Mouse (Mus musculus) hindbrain, embryonic 15.5 days (tissue): ENCODE data around the gene Iffo2. TPM values are rescaled to one million over a fixed set of nuclear protein-coding genes. Genes with fewer than 3 reads are reported as not detected.

Experiments used
- ATAC-seq: fragments of 200-750 bp; cut with Nextera tagmentation; 2 replicates; pipeline ENCODE4 v1.8.0; 2017; ENCODE audit warnings: low read depth, moderate number of reproducible peaks, moderate TSS enrichment; ENCODE audit not compliant: low FRiP score
- H3K27ac ChIP-seq: fragments of 300-500 bp; sonication (generic); replicated peaks from 2 replicates; pipeline ENCODE4 v1.5.1; 2015; ENCODE audit warnings: mild to moderate bottlenecking, inconsistent platforms
- H3K27me3 ChIP-seq: fragments of 300-500 bp; sonication (generic); 2 replicates; pipeline ENCODE4 v1.6.1; 2015; ENCODE audit warnings: control low read depth, inconsistent platforms
- H3K36me3 ChIP-seq: fragments of 300-500 bp; sonication (generic); 2 replicates; pipeline ENCODE4 v1.6.1; 2015; ENCODE audit warnings: control low read depth, inconsistent platforms
- H3K4me1 ChIP-seq: fragments of 300-500 bp; sonication (generic); replicated peaks from 2 replicates; pipeline ENCODE4 v1.6.1; 2015; ENCODE audit warnings: control low read depth, inconsistent platforms
- H3K4me2 ChIP-seq: fragments of 300-500 bp; sonication (generic); 2 replicates; pipeline ENCODE4 v1.6.1; 2015; ENCODE audit warnings: moderate library complexity, mild to moderate bottlenecking, inconsistent platforms
- H3K4me3 ChIP-seq: fragments of 300-500 bp; sonication (generic); 2 replicates; pipeline ENCODE4 v1.5.1; 2015; ENCODE audit warnings: mild to moderate bottlenecking, inconsistent platforms
- H3K9ac ChIP-seq: fragments of 300-500 bp; sonication (generic); 2 replicates; pipeline ENCODE4 v1.6.1; 2015; ENCODE audit warnings: inconsistent platforms
- H3K9me3 ChIP-seq: fragments of 300-500 bp; sonication (generic); 2 replicates; pipeline ENCODE4 v1.6.1; 2016; ENCODE audit warnings: control low read depth, inconsistent platforms
- WGBS: fragments of 180-500 bp; shearing (Covaris S2); methylation state at CpG from one replicate; pipeline ENCODE4 v1.1.7; 2015; 5-methylcytosine and 5-hydroxymethylcytosine counted together
- polyA plus RNA-seq: library from polyadenylated mRNA; unstranded; fragments of >200 nt; fragmentation: Nextera tagmentation; extraction: Ambion mirVana; gene quantifications from 2 replicates; pipeline ENCODE4 v1.2.1, GENCODE M21; 2015

Gene Iffo2
- polyA plus RNA-seq, 1 experiment from 2014 or later = 4.3 TPM

DNA sequence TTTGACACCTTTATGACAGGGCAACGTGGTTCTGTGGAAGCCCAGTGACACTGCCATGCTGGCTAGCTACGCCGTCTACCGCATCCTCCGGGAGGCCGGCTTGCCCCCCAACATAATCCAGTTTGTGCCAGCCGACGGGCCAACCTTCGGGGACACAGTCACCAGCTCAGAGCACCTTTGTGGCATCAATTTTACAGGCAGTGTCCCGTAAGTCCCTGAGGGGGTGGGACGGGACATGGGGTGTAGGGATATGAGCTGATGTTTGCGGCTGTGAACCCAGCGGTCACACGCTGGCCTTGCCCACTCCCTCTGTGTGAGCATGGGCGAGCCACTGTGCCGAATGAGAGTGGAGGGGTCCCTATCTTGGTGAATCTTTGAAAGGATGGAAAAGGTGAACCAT is 108.0 kb downstream of the Iffo2 start:
- H3K4me3 ChIP-seq = no peak overlapping the region
- peaks cover 3% of the 10 kb centered on the region; the same call in 1 of the 2 replicates for H3K36me3 ChIP-seq
- H3K27me3 ChIP-seq = peaks cover 16% of the 10 kb centered on the region
- H3K4me1 ChIP-seq = peaks cover 29% of the 10 kb centered on the region
- no peak overlapping the region for H3K9ac ChIP-seq
- 95% methylated on average over 16 of the region's 16 CpGs for WGBS
- H3K4me2 ChIP-seq = no peak overlapping the region
- H3K27ac ChIP-seq = no peak overlapping the region
- H3K9me3 ChIP-seq = no peaks in the 10 kb centered on the region
- no peak for ATAC-seq

- Histone ChIP-seq H3K27ac (no peak overlapping the region), H3K9me3 (no peaks in the 10 kb centered on the region), H3K27me3 (peaks cover 16% of the 10 kb centered on the region), H3K4me1 (peaks cover 29% of the 10 kb centered on the region), H3K4me2 (no peak overlapping the region), H3K36me3 (peaks cover 3% of the 10 kb centered on the region; the same call in 1 of the 2 replicates), H3K4me3 (no peak overlapping the region), H3K9ac (no peak overlapping the region)
- no peak for ATAC-seq
- WGBS = 22% methylated on average over 12 of the region's 12 CpGs
Observed at GRCm38 (mm10) chr4:139639801-139640200, 109.5 kb downstream of the Iffo2 start.

- ATAC-seq = no peak
- peaks cover 7% of the 10 kb centered on the region; the same call in 1 of the 2 replicates for H3K36me3 ChIP-seq
- no peak overlapping the region for H3K27ac ChIP-seq
- no peaks in the 10 kb centered on the region for H3K9me3 ChIP-seq
- H3K4me3 ChIP-seq = no peak overlapping the region
- no peak overlapping the region for H3K9ac ChIP-seq
- WGBS = 60% methylated on average over 12 of the region's 12 CpGs
- H3K4me1 ChIP-seq = peaks cover 29% of the 10 kb centered on the region
- no peak overlapping the region for H3K4me2 ChIP-seq
- peaks cover 16% of the 10 kb centered on the region for H3K27me3 ChIP-seq
Observed at GRCm38 (mm10) chr4:139640333-139640732, 110.0 kb downstream of the Iffo2 start.

DNA sequence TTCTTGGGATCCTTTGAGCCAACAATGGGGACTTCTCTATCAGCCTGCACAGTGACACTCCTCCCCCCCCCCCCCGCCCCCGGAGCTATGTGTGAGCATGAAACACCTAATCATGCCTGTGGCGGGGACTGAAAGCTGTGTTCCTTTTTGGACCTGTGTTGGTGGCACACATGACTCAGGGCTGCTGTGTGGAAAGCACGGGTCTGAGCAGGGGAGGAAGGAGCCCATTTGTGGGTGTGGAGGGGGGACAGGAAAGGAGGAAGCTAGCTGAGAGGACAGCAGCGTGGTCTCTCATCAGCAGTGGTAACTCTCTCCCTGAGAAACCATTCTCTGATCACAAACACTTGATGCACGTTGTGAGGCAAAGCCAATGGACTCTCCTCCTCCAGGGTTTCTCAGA is 110.4 kb downstream of the Iffo2 start:
- ATAC-seq = no peak
- Histone ChIP-seq H3K4me1 (peaks cover 29% of the 10 kb centered on the region), H3K36me3 (peaks cover 10% of the 10 kb centered on the region), H3K27ac (no peak overlapping the region), H3K9me3 (no peaks in the 10 kb centered on the region), H3K27me3 (peaks cover 16% of the 10 kb centered on the region), H3K4me2 (no peak overlapping the region), H3K9ac (no peak overlapping the region), H3K4me3 (no peak overlapping the region)
- WGBS = 56% methylated on average over 6 of the region's 6 CpGs

DNA sequence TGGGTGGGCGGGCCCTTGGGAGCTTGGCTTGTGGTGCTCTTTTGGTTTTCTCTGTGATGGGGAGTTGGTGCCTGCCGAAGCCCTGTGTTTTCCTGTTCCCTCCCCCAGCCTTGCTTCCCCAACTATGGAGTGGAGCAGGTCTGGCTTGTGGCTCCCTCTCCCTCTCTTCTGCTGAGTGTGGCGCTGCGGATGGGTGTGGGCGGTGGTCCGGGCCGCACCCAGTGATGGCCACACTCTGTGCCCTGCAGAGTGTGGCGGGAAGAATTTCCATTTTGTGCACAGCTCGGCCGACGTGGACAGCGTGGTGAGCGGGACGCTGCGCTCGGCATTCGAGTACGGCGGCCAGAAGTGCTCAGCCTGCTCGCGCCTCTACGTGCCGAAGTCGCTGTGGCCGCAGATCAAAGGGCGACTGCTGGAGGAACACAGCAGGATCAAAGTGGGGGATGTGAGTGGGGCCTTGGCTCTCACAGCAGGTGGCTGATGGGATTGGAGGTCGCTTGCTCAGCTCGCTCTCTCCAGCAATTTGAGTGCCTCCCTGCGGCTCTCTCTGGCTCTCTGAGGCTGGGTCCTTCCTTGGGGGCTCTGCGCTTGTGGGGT is 111.6 kb downstream of the Iffo2 start:
- Histone ChIP-seq H3K4me1 (peaks cover 29% of the 10 kb centered on the region), H3K27ac (no peak overlapping the region), H3K36me3 (peaks cover 14% of the 10 kb centered on the region), H3K4me3 (peak overlapping the region; percentile 9; the same call in 1 of the 2 replicates), H3K9me3 (no peaks in the 10 kb centered on the region), H3K9ac (0 out of 2 replicates have a peak overlapping the region, but pooled peaks have one; percentile 5), H3K27me3 (peaks cover 16% of the 10 kb centered on the region), H3K4me2 (peak overlapping the region; percentile 40)
- ATAC-seq = 0 out of 2 replicates have a peak, but pooled peaks have one; percentile 17
- WGBS = 6% methylated on average over 29 of the region's 30 CpGs

DNA sequence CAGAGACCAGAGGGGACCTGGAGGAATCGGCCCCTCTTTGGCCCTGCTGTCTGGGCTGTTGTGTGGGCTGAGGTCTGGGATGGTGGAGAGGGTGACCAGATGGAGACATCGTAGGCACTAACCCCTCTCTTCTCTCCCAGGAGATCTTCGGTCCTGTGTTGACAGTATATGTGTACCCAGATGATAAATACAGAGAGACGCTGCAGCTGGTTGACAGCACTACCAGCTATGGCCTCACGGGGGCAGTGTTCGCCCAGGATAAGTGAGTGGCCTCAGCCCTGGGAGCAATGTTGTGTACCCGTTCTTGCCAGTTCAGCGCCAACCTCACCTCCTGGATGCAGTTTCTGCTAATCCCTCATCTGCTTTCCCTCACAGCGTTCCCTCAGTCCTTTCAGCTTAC is 113.6 kb downstream of the Iffo2 start:
- peak; percentile 32; the same call in 1 of the 2 replicates for ATAC-seq
- no peak overlapping the region for H3K27ac ChIP-seq
- peaks cover 29% of the 10 kb centered on the region for H3K4me1 ChIP-seq
- no peak overlapping the region for H3K4me2 ChIP-seq
- H3K36me3 ChIP-seq = peaks cover 21% of the 10 kb centered on the region
- 18% methylated on average over 9 of the region's 9 CpGs for WGBS
- peaks cover 16% of the 10 kb centered on the region for H3K27me3 ChIP-seq
- no peak overlapping the region for H3K9ac ChIP-seq
- no peaks in the 10 kb centered on the region for H3K9me3 ChIP-seq
- no peak overlapping the region for H3K4me3 ChIP-seq

- Histone ChIP-seq H3K27ac (no peak overlapping the region), H3K4me3 (no peak overlapping the region), H3K36me3 (peaks cover 26% of the 10 kb centered on the region), H3K4me1 (peaks cover 8% of the 10 kb centered on the region), H3K4me2 (no peak overlapping the region), H3K9ac (no peak overlapping the region), H3K9me3 (no peaks in the 10 kb centered on the region), H3K27me3 (peaks cover 10% of the 10 kb centered on the region)
- WGBS = 87% methylated on average over 7 of the region's 7 CpGs
- ATAC-seq = no peak
Observed at GRCm38 (mm10) chr4:139646916-139647315, 116.6 kb downstream of the Iffo2 start.

- peaks cover 21% of the 10 kb centered on the region for H3K36me3 ChIP-seq
- no peak overlapping the region for H3K9ac ChIP-seq
- ATAC-seq = no peak
- H3K4me3 ChIP-seq = no peak overlapping the region
- no peaks in the 10 kb centered on the region for H3K9me3 ChIP-seq
- H3K27me3 ChIP-seq = no peaks in the 10 kb centered on the region
- no peak overlapping the region for H3K4me2 ChIP-seq
- H3K27ac ChIP-seq = no peak overlapping the region
- 72% methylated on average over 15 of the region's 15 CpGs for WGBS
- no peaks in the 10 kb centered on the region for H3K4me1 ChIP-seq
Observed at GRCm38 (mm10) chr4:139650086-139650743, 119.9 kb downstream of the Iffo2 start.

- WGBS = 52% methylated on average over 11 of the region's 11 CpGs
- Histone ChIP-seq H3K9ac (no peak overlapping the region), H3K4me3 (no peak overlapping the region), H3K27me3 (no peaks in the 10 kb centered on the region), H3K4me2 (no peak overlapping the region), H3K4me1 (no peaks in the 10 kb centered on the region), H3K27ac (no peak overlapping the region), H3K36me3 (peaks cover 16% of the 10 kb centered on the region), H3K9me3 (no peaks in the 10 kb centered on the region)
- ATAC-seq = no peak
Observed at GRCm38 (mm10) chr4:139650907-139651306, 120.6 kb downstream of the Iffo2 start.

DNA sequence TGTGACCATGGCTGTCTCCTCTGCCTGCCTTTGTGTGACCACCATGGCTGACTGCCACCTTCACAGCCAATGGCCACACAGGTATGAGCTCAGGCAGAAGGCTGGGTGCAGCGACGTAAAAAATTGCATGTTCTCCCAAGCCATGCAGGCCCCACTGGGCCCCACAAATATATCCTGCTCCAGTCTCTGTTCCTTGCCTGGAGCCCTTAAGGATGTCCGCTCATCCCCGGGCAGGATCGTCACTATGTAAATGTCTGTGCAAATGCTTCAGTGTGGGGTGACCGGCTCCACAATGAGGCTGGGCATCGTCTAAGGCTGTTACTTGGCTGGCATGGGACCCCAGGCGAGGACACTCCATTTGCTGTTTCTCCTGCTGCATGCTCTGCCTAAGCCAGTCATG is 122.9 kb downstream of the Iffo2 start, which contains the start of gene Tas1r2:
Gene Tas1r2 (plus strand): TSS at position 301 of the 400 bp plus-strand sequence.
- H3K9me3 ChIP-seq = no peaks in the 10 kb centered on the region
- no peaks in the 10 kb centered on the region for H3K27me3 ChIP-seq
- H3K4me2 ChIP-seq = no peak within 1 kb of the TSS
- H3K36me3 ChIP-seq = peaks cover 9% of the 10 kb centered on the region
- H3K9ac ChIP-seq = no peak within 1 kb of the TSS
- H3K4me3 ChIP-seq = no peak within 1 kb of the TSS
- WGBS = 78% methylated on average over 8 of the region's 8 CpGs
- no peak within 1 kb of the TSS for H3K27ac ChIP-seq
- ATAC-seq = no peak
- H3K4me1 ChIP-seq = no peaks in the 10 kb centered on the region

GRCm38 (mm10) chr4:139661897-139662296 is 131.5 kb downstream of the Iffo2 start:
- H3K9ac ChIP-seq = no peak overlapping the region
- no peak overlapping the region for H3K4me2 ChIP-seq
- H3K4me3 ChIP-seq = no peak overlapping the region
- no peaks in the 10 kb centered on the region for H3K36me3 ChIP-seq
- H3K4me1 ChIP-seq = no peaks in the 10 kb centered on the region
- no peaks in the 10 kb centered on the region for H3K27me3 ChIP-seq
- 70% methylated on average over 14 of the region's 14 CpGs for WGBS
- no peaks in the 10 kb centered on the region for H3K9me3 ChIP-seq
- no peak overlapping the region for H3K27ac ChIP-seq
- ATAC-seq = no peak

- H3K4me3 ChIP-seq = no peak overlapping the region
- no peaks in the 10 kb centered on the region for H3K36me3 ChIP-seq
- H3K27me3 ChIP-seq = 0 out of 2 replicates have a peak, but pooled peaks cover 4% of the 10 kb centered on the region
- no peaks in the 10 kb centered on the region for H3K4me1 ChIP-seq
- ATAC-seq = no peak
- no peaks in the 10 kb centered on the region for H3K9me3 ChIP-seq
- H3K9ac ChIP-seq = no peak overlapping the region
- no peak overlapping the region for H3K4me2 ChIP-seq
- no peak overlapping the region for H3K27ac ChIP-seq
- WGBS = 46% methylated on average over 6 of the region's 6 CpGs
Observed at GRCm38 (mm10) chr4:139667632-139668031, 137.3 kb downstream of the Iffo2 start.
